Mouse (Mus musculus) neutrophil, adult 59 days (primary cell): ENCODE results near the gene 1700020L24Rik. TPM values are rescaled to one million over a fixed set of nuclear protein-coding genes. Genes with fewer than 3 reads are reported as not detected.

ENCODE experiments used
- total RNA-seq, 2 experiments: library from RNA; stranded (reverse); gene quantifications; 1 replicate in 1 of 2; 2 replicates in 1 of 2; pipeline ENCODE4 v1.2.4; 2023

1700020L24Rik gene
- total RNA-seq = 10 to 100 TPM; 46.4 to 53.4 TPM

GRCm38 (mm10) chr11:83437377-83437776 is at the start of gene 1700020L24Rik:
Gene 1700020L24Rik (plus strand): TSS chr11:83437677.

GRCm38 (mm10) chr11:83409087-83409754 is 28.3 kb upstream of the 1700020L24Rik start, which contains the start of gene Rasl10b:
Gene Rasl10b (plus strand): TSS chr11:83409137.

GRCm38 (mm10) chr11:83429355-83429754 is 8.1 kb upstream of the 1700020L24Rik start, which contains the start of gene Gas2l2:
Gene Gas2l2 (minus strand): TSS chr11:83429455.

GRCm38 (mm10) chr11:83462711-83463244 is 25.3 kb downstream of the 1700020L24Rik start, which contains the start of gene Mmp28:
Gene Mmp28 (minus strand): TSS chr11:83463071.

GRCm38 (mm10) chr11:83472324-83473234 is 35.1 kb downstream of the 1700020L24Rik start, which contains the start of gene Taf15:
Gene Taf15 (plus strand): TSS chr11:83473086.

Other genes with a start within 250 kb of the 1700020L24Rik start
- gene Slfn3, start 246.3 kb upstream of the 1700020L24Rik start, total RNA-seq = 10 to 100 TPM; 43.7 to 48.5 TPM
- under 1 TPM; 0.49 to 0.51 TPM for gene Slfn14, start 151.0 kb upstream of the 1700020L24Rik start, total RNA-seq
- gene Ap2b1, start 138.7 kb upstream of the 1700020L24Rik start, total RNA-seq = 10 to 100 TPM; 75.2 to 89.5 TPM
- 1 to 10 TPM; 5.9 to 7.1 TPM for gene Pex12, start 135.1 kb upstream of the 1700020L24Rik start, total RNA-seq
- gene Rasl10b, start 28.5 kb upstream of the 1700020L24Rik start, total RNA-seq = under 1 TPM in 1 of 2 experiments, not detected in 1; 0.49 TPM
- under 1 TPM in 1 of 2 experiments, not detected in 1; 0.13 TPM for gene Gas2l2, start 8.2 kb upstream of the 1700020L24Rik start, total RNA-seq
- 1 to 10 TPM; 1.4 to 2.2 TPM for gene Mmp28, start 25.4 kb downstream of the 1700020L24Rik start, total RNA-seq
- gene Taf15, start 35.4 kb downstream of the 1700020L24Rik start, total RNA-seq = 10 to 100 TPM; 73.5 to 74.1 TPM
- not detected for gene Heatr9, start 84.5 kb downstream of the 1700020L24Rik start, total RNA-seq
- 1 to 10 TPM in 1 of 2 experiments, under 1 TPM in 1; 0.82 to 1.2 TPM for gene Ccl5, start 92.8 kb downstream of the 1700020L24Rik start, total RNA-seq
- gene Ccl9, start 141.0 kb downstream of the 1700020L24Rik start, total RNA-seq = 100 to 1,000 TPM; 117 to 194 TPM
- gene Ccl6, start 155.4 kb downstream of the 1700020L24Rik start, total RNA-seq = 100 to 1,000 TPM; 837 to 852 TPM
- gene Rpl9-ps1, start 207.9 kb downstream of the 1700020L24Rik start, total RNA-seq = not detected
- 100 to 1,000 TPM in 1 of 2 experiments, 10 to 100 TPM in 1; 89.7 to 110 TPM for gene Ccl3, start 211.7 kb downstream of the 1700020L24Rik start, total RNA-seq
- gene Ccl4, start 224.9 kb downstream of the 1700020L24Rik start, total RNA-seq = 10 to 100 TPM; 18.2 to 21.4 TPM